Mouse (Mus musculus) ES-Bruce4 (cell line): ENCODE measurements around the gene Zbp1.

Experiments used
- CTCF ChIP-seq: IDR thresholded peaks from one replicate; pipeline ENCODE4 v1.8.1; 2011; ENCODE audit warnings: low read depth, low read length
- POLR2A ChIP-seq: IDR thresholded peaks from one replicate; pipeline ENCODE4 v1.8.1; 2011; ENCODE audit warnings: low read length; ENCODE audit not compliant: insufficient read depth

GRCm38 (mm10) chr2:173250411-173250810 lies 31.7 kb upstream of the Zbp1 start:
- TF ChIP-seq POLR2A (no peak), CTCF (no peak)
